Mouse (Mus musculus): ENCODE results near the gene Pde10a. TPM values are rescaled to one million over a fixed set of nuclear protein-coding genes. Genes with fewer than 3 reads are reported as not detected.

Pde10a gene
- polyA plus RNA-seq, 1 experiment from 2014 or later: 1.4 TPM

GRCm38 (mm10) chr17:8634476-8634875 lies 109.3 kb downstream of the Pde10a start:
- H3K4me2 ChIP-seq: no peak overlapping the region
- no peaks in the 10 kb centered on the region for H3K9me3 ChIP-seq (replicated peaks)
- H3K27ac ChIP-seq: no peak overlapping the region
- no peaks in the 10 kb centered on the region for H3K36me3 ChIP-seq
- no peak overlapping the region for H3K4me3 ChIP-seq
- no peak overlapping the region for H3K9ac ChIP-seq
- H3K27me3 ChIP-seq: peaks cover 15% of the 10 kb centered on the region; the same call in 1 of the 2 replicates
- 73% methylated on average over 4 of the region's 4 CpGs for WGBS
- ATAC-seq (replicated peaks; ENCODE audit: insufficient number of reproducible peaks, insufficient read depth, low FRiP score, low read depth): no peak
- peaks cover 2% of the 10 kb centered on the region; the same call in 1 of the 2 replicates for H3K4me1 ChIP-seq (replicated peaks)

GRCm38 (mm10) chr17:8636231-8636630 lies 111.1 kb downstream of the Pde10a start:
- Histone ChIP-seq H3K27ac (no peak overlapping the region), H3K9ac (no peak overlapping the region), H3K36me3 (no peaks in the 10 kb centered on the region), H3K4me2 (no peak overlapping the region), H3K9me3 (replicated peaks) (no peaks in the 10 kb centered on the region), H3K27me3 (peaks cover 3% of the 10 kb centered on the region; the same call in 1 of the 2 replicates), H3K4me3 (no peak overlapping the region), H3K4me1 (replicated peaks) (no peaks in the 10 kb centered on the region)
- 61% methylated on average over 3 of the region's 3 CpGs for WGBS
- ATAC-seq (replicated peaks; ENCODE audit: insufficient number of reproducible peaks, insufficient read depth, low FRiP score, low read depth): no peak

GRCm38 (mm10) chr17:8636691-8637090 lies 111.5 kb downstream of the Pde10a start:
- Histone ChIP-seq H3K4me3 (no peak overlapping the region), H3K4me2 (no peak overlapping the region), H3K9ac (no peak overlapping the region), H3K27me3 (peaks cover 3% of the 10 kb centered on the region; the same call in 1 of the 2 replicates), H3K27ac (no peak overlapping the region), H3K36me3 (no peaks in the 10 kb centered on the region), H3K4me1 (replicated peaks) (no peaks in the 10 kb centered on the region), H3K9me3 (replicated peaks) (no peaks in the 10 kb centered on the region)
- no peak for ATAC-seq (replicated peaks; ENCODE audit: insufficient number of reproducible peaks, insufficient read depth, low FRiP score, low read depth)
- 60% methylated on average over 11 of the region's 11 CpGs for WGBS

GRCm38 (mm10) chr17:8637181-8637580 lies 112.0 kb downstream of the Pde10a start:
- no peaks in the 10 kb centered on the region for H3K9me3 ChIP-seq (replicated peaks)
- ATAC-seq (replicated peaks; ENCODE audit: insufficient number of reproducible peaks, insufficient read depth, low FRiP score, low read depth): no peak
- H3K4me1 ChIP-seq (replicated peaks): no peaks in the 10 kb centered on the region
- H3K4me3 ChIP-seq: no peak overlapping the region
- no peak overlapping the region for H3K9ac ChIP-seq
- H3K27ac ChIP-seq: no peak overlapping the region
- WGBS: 66% methylated on average over 4 of the region's 4 CpGs
- H3K36me3 ChIP-seq: no peaks in the 10 kb centered on the region
- no peak overlapping the region for H3K4me2 ChIP-seq
- peaks cover 3% of the 10 kb centered on the region; the same call in 1 of the 2 replicates for H3K27me3 ChIP-seq

- Histone ChIP-seq H3K4me1 (replicated peaks) (no peaks in the 10 kb centered on the region), H3K36me3 (no peaks in the 10 kb centered on the region), H3K9ac (no peak overlapping the region), H3K27ac (no peak overlapping the region), H3K9me3 (replicated peaks) (no peaks in the 10 kb centered on the region), H3K27me3 (no peaks in the 10 kb centered on the region), H3K4me2 (no peak overlapping the region), H3K4me3 (no peak overlapping the region)
- 81% methylated on average over 12 of the region's 12 CpGs for WGBS
- ATAC-seq (replicated peaks; ENCODE audit: insufficient number of reproducible peaks, insufficient read depth, low FRiP score, low read depth): no peak
Observed at GRCm38 (mm10) chr17:8639703-8640380, 114.7 kb downstream of the Pde10a start.

- Histone ChIP-seq H3K9ac (no peak overlapping the region), H3K27ac (no peak overlapping the region)
Observed at GRCm38 (mm10) chr17:8640741-8641480, 115.7 kb downstream of the Pde10a start.

GRCm38 (mm10) chr17:8641491-8641890 lies 116.3 kb downstream of the Pde10a start:
- no peaks in the 10 kb centered on the region for H3K36me3 ChIP-seq
- no peak overlapping the region for H3K4me2 ChIP-seq
- no peaks in the 10 kb centered on the region for H3K9me3 ChIP-seq (replicated peaks)
- H3K4me3 ChIP-seq: no peak overlapping the region
- H3K4me1 ChIP-seq (replicated peaks): no peaks in the 10 kb centered on the region
- 57% methylated on average over 3 of the region's 3 CpGs for WGBS
- no peak overlapping the region for H3K9ac ChIP-seq
- H3K27ac ChIP-seq: no peak overlapping the region
- no peak for ATAC-seq (replicated peaks; ENCODE audit: insufficient number of reproducible peaks, insufficient read depth, low FRiP score, low read depth)
- H3K27me3 ChIP-seq: no peaks in the 10 kb centered on the region

More at GRCm38 (mm10) chr17:8640741-8641480, 115.7 kb downstream of the Pde10a start:
- Histone ChIP-seq H3K4me2 (no peak overlapping the region), H3K27me3 (no peaks in the 10 kb centered on the region), H3K4me3 (no peak overlapping the region), H3K9me3 (replicated peaks) (no peaks in the 10 kb centered on the region), H3K36me3 (no peaks in the 10 kb centered on the region), H3K4me1 (replicated peaks) (no peaks in the 10 kb centered on the region)
- 73% methylated on average over 16 of the region's 16 CpGs for WGBS
- ATAC-seq (replicated peaks; ENCODE audit: insufficient number of reproducible peaks, insufficient read depth, low FRiP score, low read depth): no peak

GRCm38 (mm10) chr17:8642356-8642755 lies 117.2 kb downstream of the Pde10a start:
- H3K9ac ChIP-seq: no peak overlapping the region

GRCm38 (mm10) chr17:8647372-8647871 lies 122.2 kb downstream of the Pde10a start:
- H3K4me2 ChIP-seq: no peak overlapping the region
- no peak for ATAC-seq (replicated peaks; ENCODE audit: insufficient number of reproducible peaks, insufficient read depth, low FRiP score, low read depth)
- no peak overlapping the region for H3K9ac ChIP-seq
- WGBS: 71% methylated on average over 8 of the region's 8 CpGs
- H3K4me1 ChIP-seq (replicated peaks): no peaks in the 10 kb centered on the region
- H3K9me3 ChIP-seq (replicated peaks): no peaks in the 10 kb centered on the region
- no peaks in the 10 kb centered on the region for H3K27me3 ChIP-seq
- H3K27ac ChIP-seq: no peak overlapping the region
- H3K4me3 ChIP-seq: no peak overlapping the region
- no peaks in the 10 kb centered on the region for H3K36me3 ChIP-seq

More at GRCm38 (mm10) chr17:8642356-8642755, 117.2 kb downstream of the Pde10a start:
- H3K27ac ChIP-seq: no peak overlapping the region
- no peak for ATAC-seq (replicated peaks; ENCODE audit: insufficient number of reproducible peaks, insufficient read depth, low FRiP score, low read depth)
- WGBS: 60% methylated on average over 3 of the region's 3 CpGs
- H3K36me3 ChIP-seq: no peaks in the 10 kb centered on the region
- no peaks in the 10 kb centered on the region for H3K27me3 ChIP-seq
- H3K4me1 ChIP-seq (replicated peaks): no peaks in the 10 kb centered on the region
- H3K4me2 ChIP-seq: no peak overlapping the region
- no peaks in the 10 kb centered on the region for H3K9me3 ChIP-seq (replicated peaks)
- no peak overlapping the region for H3K4me3 ChIP-seq

- ATAC-seq (replicated peaks; ENCODE audit: insufficient number of reproducible peaks, insufficient read depth, low FRiP score, low read depth): no peak
- Histone ChIP-seq H3K9me3 (replicated peaks) (no peaks in the 10 kb centered on the region), H3K4me3 (no peak overlapping the region), H3K36me3 (no peaks in the 10 kb centered on the region), H3K4me1 (replicated peaks) (no peaks in the 10 kb centered on the region), H3K27ac (no peak overlapping the region), H3K27me3 (no peaks in the 10 kb centered on the region), H3K9ac (no peak overlapping the region), H3K4me2 (no peak overlapping the region)
- 54% methylated on average over 3 of the region's 3 CpGs for WGBS
Observed at GRCm38 (mm10) chr17:8648310-8648709, 123.1 kb downstream of the Pde10a start.

GRCm38 (mm10) chr17:8652681-8653262 lies 127.6 kb downstream of the Pde10a start:
- WGBS: 69% methylated on average over 3 of the region's 3 CpGs
- Histone ChIP-seq H3K36me3 (no peaks in the 10 kb centered on the region), H3K27me3 (no peaks in the 10 kb centered on the region), H3K27ac (no peak overlapping the region), H3K4me3 (no peak overlapping the region), H3K9ac (no peak overlapping the region), H3K9me3 (replicated peaks) (no peaks in the 10 kb centered on the region), H3K4me1 (replicated peaks) (no peaks in the 10 kb centered on the region), H3K4me2 (no peak overlapping the region)
- ATAC-seq (replicated peaks; ENCODE audit: insufficient number of reproducible peaks, insufficient read depth, low FRiP score, low read depth): no peak
